Mouse (Mus musculus): Measurements from ENCODE around the gene Antxr1.

The Antxr1 gene

GRCm38 (mm10) chr6:87258976-87259375, 76.6 kb downstream of the Antxr1 start:
- in situ Hi-C loops (cut with MboI; ENCODE audit: low pct_unique_long_range_greater_than_20kb in 1 of 2, low sequenced_read_pairs in 2 of 2, unreplicated experiment in 1 of 2) = no loop called here

- in situ Hi-C loops (cut with MboI; ENCODE audit: low pct_unique_long_range_greater_than_20kb in 1 of 2, low sequenced_read_pairs in 2 of 2, unreplicated experiment in 1 of 2) = no loop called here
Observed at GRCm38 (mm10) chr6:87257981-87258775, 77.4 kb downstream of the Antxr1 start.

- in situ Hi-C loops (cut with MboI; ENCODE audit: low pct_unique_long_range_greater_than_20kb in 1 of 2, low sequenced_read_pairs in 2 of 2, unreplicated experiment in 1 of 2) = no loop called here
Observed at GRCm38 (mm10) chr6:87257471-87257870, 78.2 kb downstream of the Antxr1 start.

- in situ Hi-C loops (cut with MboI; ENCODE audit: low pct_unique_long_range_greater_than_20kb in 1 of 2, low sequenced_read_pairs in 2 of 2, unreplicated experiment in 1 of 2) = no loop called here
Observed at GRCm38 (mm10) chr6:87255668-87256067, 80.0 kb downstream of the Antxr1 start.

- in situ Hi-C loops (cut with MboI; ENCODE audit: low pct_unique_long_range_greater_than_20kb in 1 of 2, low sequenced_read_pairs in 2 of 2, unreplicated experiment in 1 of 2) = no loop called here
Observed at GRCm38 (mm10) chr6:87254756-87255155, 80.9 kb downstream of the Antxr1 start.

- in situ Hi-C loops (cut with MboI; ENCODE audit: low pct_unique_long_range_greater_than_20kb in 1 of 2, low sequenced_read_pairs in 2 of 2, unreplicated experiment in 1 of 2) = no loop called here
Observed at GRCm38 (mm10) chr6:87251716-87252115, 83.9 kb downstream of the Antxr1 start.

- in situ Hi-C loops (cut with MboI; ENCODE audit: low pct_unique_long_range_greater_than_20kb in 1 of 2, low sequenced_read_pairs in 2 of 2, unreplicated experiment in 1 of 2) = no loop called here
Observed at GRCm38 (mm10) chr6:87250701-87251100, 84.9 kb downstream of the Antxr1 start.

GRCm38 (mm10) chr6:87248226-87248834, 87.3 kb downstream of the Antxr1 start:
- in situ Hi-C loops (cut with MboI; ENCODE audit: low pct_unique_long_range_greater_than_20kb in 1 of 2, low sequenced_read_pairs in 2 of 2, unreplicated experiment in 1 of 2) = no loop called here

- in situ Hi-C loops (cut with MboI; ENCODE audit: low pct_unique_long_range_greater_than_20kb in 1 of 2, low sequenced_read_pairs in 2 of 2, unreplicated experiment in 1 of 2) = no loop called here
Observed at GRCm38 (mm10) chr6:87244117-87245100, 91.2 kb downstream of the Antxr1 start.

GRCm38 (mm10) chr6:87237260-87237659, 98.4 kb downstream of the Antxr1 start:
- in situ Hi-C loops (cut with MboI; ENCODE audit: low pct_unique_long_range_greater_than_20kb in 1 of 2, low sequenced_read_pairs in 2 of 2, unreplicated experiment in 1 of 2) = no loop called here

- in situ Hi-C loops (cut with MboI; ENCODE audit: low pct_unique_long_range_greater_than_20kb in 1 of 2, low sequenced_read_pairs in 2 of 2, unreplicated experiment in 1 of 2) = no loop called here
Observed at GRCm38 (mm10) chr6:87236061-87236460, 99.6 kb downstream of the Antxr1 start.

GRCm38 (mm10) chr6:87233111-87233510, 102.5 kb downstream of the Antxr1 start:
- in situ Hi-C loops (cut with MboI; ENCODE audit: low pct_unique_long_range_greater_than_20kb in 1 of 2, low sequenced_read_pairs in 2 of 2, unreplicated experiment in 1 of 2) = no loop called here

GRCm38 (mm10) chr6:87230041-87230440, 105.6 kb downstream of the Antxr1 start:
- in situ Hi-C loops (cut with MboI; ENCODE audit: low pct_unique_long_range_greater_than_20kb in 1 of 2, low sequenced_read_pairs in 2 of 2, unreplicated experiment in 1 of 2) = no loop called here

- in situ Hi-C loops (cut with MboI; ENCODE audit: low pct_unique_long_range_greater_than_20kb in 1 of 2, low sequenced_read_pairs in 2 of 2, unreplicated experiment in 1 of 2) = no loop called here
Observed at GRCm38 (mm10) chr6:87227940-87228339, 107.7 kb downstream of the Antxr1 start.

- in situ Hi-C loops (cut with MboI; ENCODE audit: low pct_unique_long_range_greater_than_20kb in 1 of 2, low sequenced_read_pairs in 2 of 2, unreplicated experiment in 1 of 2) = no loop called here
Observed at GRCm38 (mm10) chr6:87226315-87226714, 109.3 kb downstream of the Antxr1 start.

GRCm38 (mm10) chr6:87225286-87225685, 110.3 kb downstream of the Antxr1 start:
- in situ Hi-C loops (cut with MboI; ENCODE audit: low pct_unique_long_range_greater_than_20kb in 1 of 2, low sequenced_read_pairs in 2 of 2, unreplicated experiment in 1 of 2) = no loop called here

GRCm38 (mm10) chr6:87222854-87223631, 112.6 kb downstream of the Antxr1 start:
- in situ Hi-C loops (cut with MboI; ENCODE audit: low pct_unique_long_range_greater_than_20kb in 1 of 2, low sequenced_read_pairs in 2 of 2, unreplicated experiment in 1 of 2) = no loop called here

Measured in mouse embryonic stem cell (cell line).